Mouse (Mus musculus) embryonic facial prominence, embryonic 10.5 days (tissue): ENCODE results near the gene Phox2a. TPM values are rescaled to one million over a fixed set of nuclear protein-coding genes. Genes with fewer than 3 reads are reported as not detected.

ENCODE experiments used
- DNase-seq: peaks from one replicate; pipeline ENCODE4 v3.0.0-alpha.2; 2017; ENCODE audit warnings: low spot score
- H3K27ac ChIP-seq: fragments of 300-500 bp; sonication (generic); replicated peaks from 2 replicates; pipeline ENCODE4 v1.5.1; 2016; ENCODE audit warnings: mild to moderate bottlenecking
- H3K27me3 ChIP-seq: fragments of 300-500 bp; sonication (generic); replicated peaks from 2 replicates; pipeline ENCODE4 v1.6.1; 2016; ENCODE audit warnings: low read depth, mild to moderate bottlenecking; ENCODE audit not compliant: poor library complexity, severe bottlenecking
- H3K36me3 ChIP-seq: fragments of 300-500 bp; sonication (generic); replicated peaks from 2 replicates; pipeline ENCODE4 v1.6.1; 2016; ENCODE audit warnings: mild to moderate bottlenecking, moderate library complexity
- H3K4me1 ChIP-seq: fragments of 300-500 bp; sonication (generic); 2 replicates; pipeline ENCODE4 v1.6.1; 2016
- H3K4me3 ChIP-seq: fragments of 300-500 bp; sonication (generic); 2 replicates; pipeline ENCODE4 v1.5.1; 2016; ENCODE audit warnings: mild to moderate bottlenecking, moderate library complexity
- H3K9me3 ChIP-seq: fragments of 300-500 bp; sonication (generic); 2 replicates; pipeline ENCODE4 v1.6.1; 2016; ENCODE audit warnings: mild to moderate bottlenecking
- WGBS: fragments of 180-500 bp; shearing (Covaris S2); methylation state at CpG from one replicate; pipeline ENCODE4 v1.1.7; 2016; 5-methylcytosine and 5-hydroxymethylcytosine counted together
- polyA plus RNA-seq: library from polyadenylated mRNA; unstranded; fragments of >200 nt; fragmentation: Nextera tagmentation; extraction: Ambion mirVana; gene quantifications from 2 replicates; pipeline ENCODE4 v1.2.1, GENCODE M21; 2016

The Phox2a gene
- polyA plus RNA-seq, 1 experiment from 2014 or later = 0.26 TPM

DNA sequence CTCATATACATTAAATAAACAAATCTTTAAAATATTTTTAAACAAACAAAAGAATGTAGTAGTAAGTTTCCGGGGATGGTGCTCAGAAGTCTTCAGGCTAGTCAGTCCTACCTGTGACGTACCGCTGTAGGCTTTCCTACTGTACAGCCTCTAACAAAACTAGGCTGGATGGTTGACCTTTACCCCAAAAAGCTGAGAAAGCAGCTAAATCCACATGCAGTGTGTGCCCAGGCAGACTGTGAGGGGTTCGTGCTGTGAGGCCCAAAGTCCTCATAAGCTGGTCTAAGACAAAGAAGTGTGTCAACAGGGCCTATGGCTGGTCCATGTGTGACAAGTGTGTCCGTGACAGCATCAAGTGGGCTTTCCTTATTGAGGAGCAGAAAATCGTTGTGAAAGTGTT, 34.7 kb downstream of the Phox2a start:
- Histone ChIP-seq H3K4me1 (peaks cover 3% of the 10 kb centered on the region; the same call in 1 of the 2 replicates), H3K27me3 (no peaks in the 10 kb centered on the region), H3K9me3 (no peaks in the 10 kb centered on the region), H3K36me3 (no peaks in the 10 kb centered on the region), H3K27ac (no peak overlapping the region), H3K4me3 (no peak overlapping the region)
- DNase-seq = no peak
- WGBS = 91% methylated on average over 6 of the region's 6 CpGs

DNA sequence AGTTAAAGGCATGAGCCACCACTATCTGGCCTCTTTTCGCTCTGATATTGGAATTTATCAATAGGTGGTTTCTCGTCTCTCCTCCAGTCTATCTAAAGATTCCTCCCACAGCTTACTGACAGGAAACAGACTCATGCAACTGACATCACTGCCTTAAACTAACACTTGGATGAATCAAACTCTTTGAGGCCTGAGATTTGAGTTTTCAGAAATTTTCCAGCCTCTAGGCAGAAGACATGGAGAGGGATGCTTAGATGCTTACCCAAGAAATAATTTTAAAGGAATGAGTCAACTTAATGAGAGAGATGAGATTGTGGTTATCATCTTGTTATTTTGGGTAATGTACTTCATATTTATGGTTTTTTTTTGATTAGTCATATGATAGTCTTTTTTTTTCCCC, 35.7 kb downstream of the Phox2a start:
- Histone ChIP-seq H3K36me3 (no peaks in the 10 kb centered on the region), H3K4me3 (no peak overlapping the region), H3K27ac (no peak overlapping the region), H3K9me3 (no peaks in the 10 kb centered on the region), H3K27me3 (no peaks in the 10 kb centered on the region), H3K4me1 (peaks cover under 1% of the 10 kb centered on the region; the same call in 1 of the 2 replicates)
- WGBS = 84% methylated on average over 2 of the region's 2 CpGs
- DNase-seq = no peak

DNA sequence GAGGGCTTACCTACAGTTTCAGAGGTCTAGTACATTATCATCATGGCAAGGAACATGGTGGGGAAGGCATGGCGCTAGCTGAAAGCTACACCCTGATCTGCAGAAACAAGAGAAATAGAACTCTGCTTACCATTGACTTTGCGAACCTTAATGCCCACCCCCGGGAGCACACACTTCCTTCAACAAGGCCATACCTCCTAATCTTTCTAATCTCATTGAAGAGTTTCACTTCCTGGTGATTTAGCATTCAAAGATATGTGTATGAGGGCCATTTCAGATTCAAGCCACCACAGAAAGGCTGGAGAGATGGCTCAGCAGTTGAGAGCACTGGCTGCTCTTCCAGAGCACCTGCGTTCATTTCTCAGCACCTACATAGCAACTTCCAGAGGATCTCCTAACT, 39.0 kb downstream of the Phox2a start, which contains the start of gene Folr2:
Gene Folr2, minus strand, starts transcription at position 101 of the 400 bp plus-strand sequence.
- Histone ChIP-seq H3K4me3 (no peak within 1 kb of the TSS), H3K27ac (no peak within 1 kb of the TSS), H3K27me3 (no peaks in the 10 kb centered on the region), H3K36me3 (no peaks in the 10 kb centered on the region), H3K4me1 (no peaks in the 10 kb centered on the region), H3K9me3 (no peaks in the 10 kb centered on the region)
- 92% methylated on average over 4 of the region's 4 CpGs for WGBS
- no peak for DNase-seq

DNA sequence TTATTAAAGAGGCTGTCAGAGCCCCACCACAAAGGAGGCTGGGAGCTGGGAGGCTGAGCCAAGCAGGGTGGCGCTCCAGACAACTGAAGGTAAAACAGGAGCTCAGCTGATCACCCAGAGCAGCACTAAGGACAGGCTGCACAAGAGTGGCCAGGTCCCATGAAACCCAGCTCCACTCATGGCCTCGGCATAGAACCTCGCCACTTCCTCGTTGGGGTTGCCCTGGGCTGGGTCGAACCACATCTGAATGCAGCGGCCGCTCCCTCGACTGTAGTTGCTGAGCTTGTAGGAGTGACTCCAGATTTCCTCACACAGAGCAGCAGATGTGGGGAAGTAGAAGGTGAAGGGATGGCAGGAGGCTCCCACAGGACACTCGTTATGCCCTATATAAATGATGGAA, 40.2 kb downstream of the Phox2a start:
- H3K27me3 ChIP-seq = no peaks in the 10 kb centered on the region
- H3K27ac ChIP-seq = no peak overlapping the region
- H3K36me3 ChIP-seq = no peaks in the 10 kb centered on the region
- H3K9me3 ChIP-seq = no peaks in the 10 kb centered on the region
- DNase-seq = no peak
- WGBS = 85% methylated on average over 9 of the region's 9 CpGs
- no peak overlapping the region for H3K4me3 ChIP-seq
- H3K4me1 ChIP-seq = no peaks in the 10 kb centered on the region

DNA sequence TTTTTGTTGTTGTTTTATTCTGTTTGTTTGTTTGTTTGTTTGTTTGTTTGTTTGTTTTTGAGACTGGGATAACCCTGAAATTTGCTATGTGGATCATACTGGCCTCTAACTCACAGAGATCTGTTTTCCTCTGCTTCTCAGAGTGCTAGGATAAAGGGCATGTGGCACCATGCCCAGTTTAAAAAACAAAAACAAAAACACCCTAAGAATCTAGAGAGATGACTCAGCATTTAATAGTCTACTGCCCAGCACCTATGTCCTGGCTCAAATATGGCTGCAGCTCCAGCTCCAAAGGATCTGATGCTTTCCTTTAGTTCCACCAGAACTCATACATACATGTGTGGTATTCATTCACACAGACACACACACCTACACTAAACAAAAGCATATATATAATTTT, 42.9 kb downstream of the Phox2a start:
- no peak overlapping the region for H3K27ac ChIP-seq
- no peaks in the 10 kb centered on the region for H3K36me3 ChIP-seq
- no peak for DNase-seq
- H3K9me3 ChIP-seq = no peaks in the 10 kb centered on the region
- no peak overlapping the region for H3K4me3 ChIP-seq
- H3K27me3 ChIP-seq = no peaks in the 10 kb centered on the region
- no peaks in the 10 kb centered on the region for H3K4me1 ChIP-seq

DNA sequence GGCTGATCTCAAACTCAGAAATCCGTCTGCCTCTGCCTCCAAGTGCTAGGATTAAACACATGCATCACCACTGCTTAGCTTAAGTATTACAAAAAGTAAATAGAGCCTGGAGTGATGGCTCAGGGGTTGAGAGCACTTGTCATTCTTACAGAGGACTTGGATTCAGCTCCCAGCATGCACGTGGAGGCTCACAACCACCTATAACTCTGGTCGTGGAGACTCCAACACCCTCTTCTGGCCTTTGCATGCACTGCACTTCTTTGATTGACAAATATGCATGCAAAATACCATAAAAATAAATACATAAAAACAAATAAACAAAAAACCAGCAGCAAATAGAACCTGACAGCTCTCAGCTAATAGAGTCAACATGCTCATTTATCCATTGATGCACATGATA, 44.2 kb downstream of the Phox2a start:
- no peaks in the 10 kb centered on the region for H3K9me3 ChIP-seq
- H3K27me3 ChIP-seq = no peaks in the 10 kb centered on the region
- no peak overlapping the region for H3K27ac ChIP-seq
- no peak overlapping the region for H3K4me3 ChIP-seq
- 67% methylated on average over 3 of the region's 3 CpGs for WGBS
- H3K4me1 ChIP-seq = no peaks in the 10 kb centered on the region
- DNase-seq = no peak
- no peaks in the 10 kb centered on the region for H3K36me3 ChIP-seq

DNA sequence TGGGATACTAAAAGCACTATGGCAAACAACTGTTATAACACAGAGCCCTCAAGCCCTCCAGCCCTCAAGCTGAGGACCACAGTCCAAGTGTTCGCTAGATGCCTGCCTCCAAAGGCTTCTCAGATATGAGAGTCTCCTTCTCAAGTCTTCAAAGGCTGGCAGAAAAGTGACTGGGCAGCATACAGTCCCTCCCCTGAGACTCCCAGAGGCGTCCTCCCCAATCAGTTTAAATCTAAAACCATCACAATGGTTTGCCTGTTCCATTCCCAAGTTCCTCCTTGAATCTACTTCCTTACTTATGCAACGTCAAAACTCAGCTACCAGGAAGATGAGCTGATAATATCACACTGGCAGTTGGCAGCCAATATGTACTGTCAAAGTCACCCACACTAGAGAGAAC, 45.3 kb downstream of the Phox2a start, which contains the start of gene Anapc15:
Gene Anapc15, plus strand, starts transcription at position 301 of the 400 bp plus-strand sequence.
- no peak for DNase-seq
- H3K4me1 ChIP-seq = no peaks in the 10 kb centered on the region
- no peaks in the 10 kb centered on the region for H3K27me3 ChIP-seq
- 71% methylated on average over 3 of the region's 3 CpGs for WGBS
- no peak within 1 kb of the TSS for H3K4me3 ChIP-seq
- no peaks in the 10 kb centered on the region for H3K9me3 ChIP-seq
- no peak within 1 kb of the TSS for H3K27ac ChIP-seq
- no peaks in the 10 kb centered on the region for H3K36me3 ChIP-seq

DNA sequence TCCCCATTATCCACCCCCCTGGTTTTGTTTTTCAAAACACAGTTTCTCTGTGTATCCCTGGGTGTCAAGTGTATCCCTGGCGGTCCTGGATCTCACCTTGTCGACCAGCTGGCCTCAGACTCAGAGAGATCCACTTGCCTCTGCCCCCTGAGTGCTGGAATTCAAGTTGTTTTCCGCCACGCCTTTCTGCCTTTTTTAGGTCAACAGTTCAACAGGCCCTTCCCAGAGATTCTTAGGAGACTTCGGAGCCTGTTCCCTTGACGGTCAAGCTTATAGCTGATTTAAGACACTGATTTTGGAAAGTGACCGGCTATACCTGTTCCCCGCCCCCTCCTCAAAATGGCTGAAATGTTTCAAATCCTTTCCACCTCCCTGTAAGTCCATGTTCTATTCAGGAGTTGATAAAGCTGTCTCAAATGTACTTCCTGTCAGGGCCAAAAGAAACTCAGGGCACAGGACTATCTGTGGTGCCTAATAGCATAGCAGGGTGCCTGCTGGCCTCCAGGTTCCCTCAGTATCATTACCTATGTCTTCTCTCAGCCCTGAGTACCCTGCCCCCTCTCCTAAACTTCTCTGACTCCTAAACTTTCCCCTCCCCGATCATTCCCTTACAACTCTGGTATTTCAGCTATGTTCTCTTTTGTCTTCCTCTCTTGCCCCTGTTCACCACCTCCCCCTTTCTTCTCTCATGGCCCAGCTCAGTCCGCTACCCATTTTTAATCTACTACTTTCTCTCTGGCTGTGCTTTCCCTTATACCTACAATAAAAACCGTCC, 48.6 kb downstream of the Phox2a start:
- no peak overlapping the region for H3K27ac ChIP-seq

DNA sequence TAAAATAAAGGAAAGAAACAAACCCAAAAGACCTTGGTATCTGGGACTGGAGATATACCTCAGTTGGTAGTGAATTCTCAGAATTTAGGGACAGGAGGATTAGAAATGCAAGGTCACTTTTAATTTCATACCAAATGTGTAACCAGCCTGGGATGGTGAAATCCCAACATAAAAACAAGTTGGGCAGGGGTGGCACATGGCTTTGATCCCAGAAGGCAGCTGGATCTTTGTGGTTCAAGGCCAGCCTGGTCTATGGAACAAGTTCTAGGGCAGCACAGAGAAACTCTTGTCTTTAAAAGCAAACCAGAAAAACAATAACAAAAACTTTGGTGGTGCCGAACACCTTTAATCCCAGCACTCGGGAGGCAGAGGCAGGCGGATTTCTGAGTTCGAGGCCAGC, 49.4 kb downstream of the Phox2a start:
- Histone ChIP-seq H3K27me3 (no peaks in the 10 kb centered on the region), H3K36me3 (no peaks in the 10 kb centered on the region), H3K9me3 (no peaks in the 10 kb centered on the region), H3K4me3 (no peak overlapping the region), H3K27ac (no peak overlapping the region), H3K4me1 (peaks cover 7% of the 10 kb centered on the region; the same call in 1 of the 2 replicates)
- no peak for DNase-seq
- 94% methylated on average over 4 of the region's 4 CpGs for WGBS

More for the DNA sequence above, 48.6 kb downstream of the Phox2a start:
- no peaks in the 10 kb centered on the region for H3K36me3 ChIP-seq
- H3K27me3 ChIP-seq = no peaks in the 10 kb centered on the region
- DNase-seq = no peak
- no peaks in the 10 kb centered on the region for H3K9me3 ChIP-seq
- H3K4me1 ChIP-seq = peaks cover 7% of the 10 kb centered on the region; the same call in 1 of the 2 replicates
- no peak overlapping the region for H3K4me3 ChIP-seq
- 84% methylated on average over 11 of the region's 11 CpGs for WGBS

DNA sequence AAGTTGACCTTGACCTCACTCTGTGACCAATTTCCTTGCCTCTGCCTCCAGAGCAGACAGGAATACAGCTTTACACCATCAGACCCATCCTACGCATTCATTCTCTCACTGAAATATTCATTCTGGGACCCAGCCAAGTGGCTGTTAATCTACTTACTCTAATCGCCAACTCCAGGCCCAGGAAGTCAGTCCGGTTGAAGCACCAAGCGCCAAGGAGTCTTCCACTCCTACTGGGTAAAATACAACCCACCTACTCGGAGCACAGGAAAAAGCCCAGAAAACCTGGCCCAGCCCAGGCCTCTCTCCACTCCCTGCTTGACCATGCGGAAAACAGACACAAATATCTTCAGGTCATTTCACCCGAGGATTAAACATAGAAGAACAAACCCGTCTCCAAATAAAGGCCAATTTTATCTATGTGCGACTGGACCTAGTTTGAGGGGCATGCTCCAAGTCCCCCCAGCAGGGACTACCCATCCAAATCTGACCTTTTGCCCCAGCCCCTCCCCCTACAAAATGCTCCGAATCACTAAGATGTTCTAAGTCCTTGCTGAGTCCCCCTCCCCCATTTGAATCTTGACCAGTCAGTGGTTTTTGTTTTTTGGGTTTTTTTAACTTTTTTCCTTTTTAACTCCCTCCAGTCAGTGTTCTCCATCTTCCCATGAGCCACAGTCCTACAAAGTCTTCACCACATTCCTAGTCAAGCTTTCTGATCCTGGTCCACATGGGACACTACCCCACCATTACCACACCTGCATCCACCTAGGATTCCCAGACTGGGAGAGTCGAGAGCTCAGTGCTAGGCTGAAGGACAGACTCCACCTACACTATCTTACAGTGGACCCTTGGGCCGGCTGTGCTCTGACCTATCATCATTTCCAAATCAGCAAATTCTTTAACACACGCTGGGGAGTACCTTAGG, 50.4 kb downstream of the Phox2a start:
- H3K27ac ChIP-seq = no peak overlapping the region
- no peak overlapping the region for H3K4me3 ChIP-seq
- H3K9me3 ChIP-seq = no peaks in the 10 kb centered on the region
- H3K27me3 ChIP-seq = no peaks in the 10 kb centered on the region
- DNase-seq = no peak
- 64% methylated on average over 13 of the region's 13 CpGs for WGBS
- H3K36me3 ChIP-seq = no peaks in the 10 kb centered on the region
- H3K4me1 ChIP-seq = peaks cover 7% of the 10 kb centered on the region; the same call in 1 of the 2 replicates

DNA sequence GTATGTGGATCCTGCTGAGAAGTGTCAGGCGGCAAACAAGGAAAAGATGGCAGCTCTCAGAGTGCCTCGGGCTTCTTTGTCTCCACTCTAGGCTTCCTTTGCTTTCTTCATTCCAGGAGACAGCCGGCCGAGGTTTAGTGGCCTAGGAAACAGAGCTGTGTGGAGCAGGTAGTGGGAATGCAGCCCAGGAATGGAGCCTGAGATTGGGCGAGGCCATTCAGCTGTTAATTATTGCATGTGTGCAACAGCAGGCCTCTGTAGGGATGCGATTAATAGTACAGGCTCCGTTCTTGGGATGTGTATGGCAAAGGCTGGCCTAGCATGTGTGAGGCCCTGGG, 51.0 kb downstream of the Phox2a start:
- no peak for DNase-seq
- Histone ChIP-seq H3K4me3 (no peak overlapping the region), H3K27me3 (no peaks in the 10 kb centered on the region), H3K27ac (no peak overlapping the region), H3K36me3 (no peaks in the 10 kb centered on the region), H3K9me3 (no peaks in the 10 kb centered on the region), H3K4me1 (peaks cover 7% of the 10 kb centered on the region; the same call in 1 of the 2 replicates)
- 55% methylated on average over 7 of the region's 7 CpGs for WGBS

DNA sequence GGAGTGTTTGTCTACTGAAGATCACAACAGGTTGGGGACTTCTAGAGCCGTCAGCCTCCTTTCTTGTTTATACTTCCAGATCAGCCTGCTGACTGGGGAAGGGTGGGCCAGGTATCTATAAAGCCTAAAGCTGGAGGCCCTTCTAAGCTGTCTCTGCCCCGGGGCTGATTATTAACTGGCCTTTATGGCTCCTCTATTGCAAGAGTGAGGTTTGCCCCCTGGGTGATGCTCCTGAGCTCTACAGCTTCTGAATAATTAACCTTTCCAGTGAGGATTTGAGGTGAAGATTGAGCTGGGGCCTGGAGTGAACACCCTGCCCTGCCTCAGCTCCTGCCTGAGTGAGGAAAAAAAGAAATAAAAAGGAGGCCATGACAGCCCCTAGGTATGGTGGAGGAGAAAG, 52.5 kb downstream of the Phox2a start, which contains the start of gene Folr1:
Gene Folr1, minus strand, starts transcription at position 160 of the 400 bp plus-strand sequence.
- H3K27ac ChIP-seq = no peak within 1 kb of the TSS
- no peaks in the 10 kb centered on the region for H3K27me3 ChIP-seq
- no peaks in the 10 kb centered on the region for H3K36me3 ChIP-seq
- H3K4me1 ChIP-seq = peaks cover 7% of the 10 kb centered on the region; the same call in 1 of the 2 replicates
- H3K4me3 ChIP-seq = no peak within 1 kb of the TSS
- DNase-seq = no peak
- no peaks in the 10 kb centered on the region for H3K9me3 ChIP-seq
- 83% methylated on average over 2 of the region's 2 CpGs for WGBS
